Mouse (Mus musculus) urinary bladder, postnatal 25 days (tissue): ENCODE measurements around the gene Mettl26.

ENCODE experiments used
- DNase-seq: peaks from one replicate; pipeline ENCODE4 v3.0.0; 2022; ENCODE audit warnings: low spot score

Gene Mettl26

DNA sequence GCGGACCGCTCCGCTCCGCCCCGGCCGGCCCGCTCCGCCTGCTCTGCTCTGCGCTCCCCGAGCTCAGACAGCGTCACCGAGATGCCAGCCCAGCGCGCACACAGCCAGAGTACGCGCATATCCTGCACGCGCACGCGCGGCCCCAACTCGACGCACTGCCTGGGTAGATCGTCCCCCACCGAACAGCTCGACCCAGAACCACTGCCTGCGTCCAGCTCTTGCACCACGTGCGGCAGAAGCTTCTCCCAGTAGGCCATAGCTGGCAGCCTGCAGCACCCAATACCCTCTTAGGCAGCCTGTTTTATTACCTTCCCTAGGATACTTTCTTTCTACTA, 37.8 kb upstream of the Mettl26 start, which contains the start of gene Rhbdl1:
TSS of gene Rhbdl1 (minus strand) at position 220 of the 335 bp plus-strand sequence.
- DNase-seq: peak; percentile 61

DNA sequence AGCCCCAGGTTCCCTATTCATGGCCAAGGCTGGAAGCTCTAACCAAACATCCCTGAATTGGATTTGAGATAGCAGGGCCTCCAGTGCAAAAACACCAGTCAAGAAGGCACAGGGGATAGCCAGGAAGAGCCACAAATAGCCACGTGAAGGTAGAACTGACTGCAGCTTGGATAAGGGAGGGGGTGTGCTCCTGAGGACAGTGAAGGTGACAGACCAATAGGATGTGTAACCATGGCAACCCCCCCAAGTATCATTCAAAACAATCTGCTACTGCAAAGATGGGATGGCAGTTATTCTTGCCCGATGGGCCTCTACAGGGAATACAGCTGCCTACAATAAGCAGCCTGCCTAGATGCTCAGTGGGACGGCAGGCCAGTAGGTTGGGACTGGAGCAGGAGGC, 37.3 kb upstream of the Mettl26 start:
- no peak for DNase-seq

DNA sequence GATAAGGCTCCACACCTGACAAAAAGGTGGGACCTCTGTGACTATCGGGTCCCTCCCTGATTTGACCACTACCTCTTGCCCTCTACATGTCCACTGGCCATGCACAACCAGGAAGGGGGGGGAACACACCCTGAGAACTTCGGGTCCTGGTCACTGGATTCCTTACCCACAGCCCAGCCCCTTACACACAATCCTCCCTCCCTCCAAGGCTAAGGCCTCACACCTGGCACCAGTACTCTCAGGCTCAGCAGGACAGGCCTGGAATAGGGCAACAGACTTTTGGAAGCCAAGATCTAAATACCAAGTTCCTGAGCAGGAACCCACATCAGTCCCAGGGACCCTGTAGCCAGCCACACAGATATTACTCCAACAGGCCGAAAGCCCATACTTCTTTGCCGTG, 36.0 kb upstream of the Mettl26 start:
- no peak for DNase-seq

DNA sequence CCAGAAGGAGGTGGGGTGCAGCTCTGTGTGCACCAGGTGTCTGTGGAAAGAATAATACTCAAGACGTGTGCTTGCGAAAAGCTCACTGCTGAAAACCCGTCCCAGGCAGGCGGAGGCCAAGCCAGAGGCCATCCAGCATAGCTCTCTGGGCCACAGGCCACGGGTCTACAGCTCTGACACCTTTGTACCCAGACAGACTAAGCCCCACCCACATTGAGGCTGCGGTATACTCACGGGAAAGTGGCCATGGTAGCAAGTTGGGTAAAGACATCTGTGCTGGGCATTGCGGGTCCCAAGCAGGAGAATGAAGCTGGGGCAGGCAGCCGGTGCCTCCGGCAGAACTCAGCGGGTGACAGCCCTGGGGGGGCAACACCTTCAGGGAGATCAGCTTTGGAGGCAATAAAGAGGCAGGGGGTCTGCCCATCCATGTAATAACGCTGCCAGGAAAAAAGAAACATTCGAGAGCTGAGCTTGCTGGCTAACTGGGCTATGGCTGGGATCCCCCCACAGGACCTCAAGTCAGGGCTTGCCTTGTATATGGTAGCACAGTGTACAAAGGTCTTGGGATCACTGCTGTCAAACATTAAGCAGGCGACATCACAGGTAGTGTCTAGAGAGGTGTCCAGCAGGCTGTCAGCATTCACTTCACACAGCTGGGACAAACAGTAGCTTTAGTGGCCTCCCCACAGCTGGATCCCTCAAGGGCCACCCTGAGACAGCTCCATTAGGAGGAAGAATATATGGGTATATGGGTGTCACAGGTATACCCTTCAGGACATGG, 35.2 kb upstream of the Mettl26 start:
- no peak for DNase-seq

DNA sequence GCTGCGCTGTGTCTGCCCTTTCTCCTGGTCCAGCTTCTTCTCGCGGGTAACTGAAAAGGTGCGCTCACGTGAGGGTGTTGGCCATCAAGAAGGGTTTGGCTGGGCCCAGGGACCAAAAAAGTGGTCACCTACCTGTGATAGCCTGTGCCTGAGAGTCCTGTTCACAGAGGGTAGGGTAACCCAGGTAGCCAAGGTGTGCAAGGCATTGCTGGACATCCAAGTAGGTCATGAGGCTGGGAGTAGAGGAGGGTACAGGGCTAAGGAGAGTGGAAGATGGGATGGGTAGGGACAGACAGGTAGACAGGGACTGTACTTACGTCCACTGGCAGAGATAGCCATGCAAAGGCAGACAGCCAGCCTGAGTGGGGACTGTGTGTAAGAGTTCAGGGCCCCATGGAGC, 34.4 kb upstream of the Mettl26 start:
- DNase-seq: no peak

DNA sequence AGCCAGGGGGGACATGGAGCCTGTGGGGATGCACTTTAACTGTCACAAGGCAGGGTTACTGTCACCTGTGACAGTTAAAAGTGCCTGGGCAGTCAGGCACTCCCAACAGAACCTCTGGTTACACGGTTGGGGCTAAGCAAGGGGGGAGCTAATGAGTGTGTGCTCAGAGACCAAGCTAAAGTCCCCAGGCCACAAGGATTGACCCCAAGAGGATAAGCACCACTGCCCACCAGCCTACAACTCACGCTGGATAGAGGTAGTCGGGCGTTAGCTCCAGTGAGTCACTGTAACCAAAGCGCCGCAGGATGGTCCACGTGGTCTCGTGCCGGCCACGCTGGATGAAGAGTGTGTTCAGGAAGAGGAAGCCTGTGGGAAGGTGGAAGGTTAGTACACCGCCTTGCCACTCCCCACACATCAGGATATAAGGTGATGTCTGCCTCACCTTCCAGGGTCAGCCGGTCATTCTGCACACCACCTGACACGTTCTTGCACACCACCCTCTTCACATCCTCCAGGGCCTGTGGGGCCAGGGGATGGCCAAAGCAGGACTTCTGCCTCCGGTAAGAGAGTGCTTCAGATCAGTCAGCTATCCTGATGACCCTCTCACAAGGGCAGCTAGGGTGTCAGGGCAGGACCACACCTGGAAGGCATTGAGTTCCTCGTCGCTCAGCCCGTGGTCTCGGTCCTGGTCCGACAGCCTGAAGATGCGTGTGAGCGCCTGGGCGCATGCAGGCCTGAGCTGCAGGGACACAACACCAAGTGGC, 33.6 kb upstream of the Mettl26 start, which contains the start of gene Gm20683:
TSS of gene Gm20683 (minus strand) at position 647 of the 764 bp plus-strand sequence.
- DNase-seq: no peak

DNA sequence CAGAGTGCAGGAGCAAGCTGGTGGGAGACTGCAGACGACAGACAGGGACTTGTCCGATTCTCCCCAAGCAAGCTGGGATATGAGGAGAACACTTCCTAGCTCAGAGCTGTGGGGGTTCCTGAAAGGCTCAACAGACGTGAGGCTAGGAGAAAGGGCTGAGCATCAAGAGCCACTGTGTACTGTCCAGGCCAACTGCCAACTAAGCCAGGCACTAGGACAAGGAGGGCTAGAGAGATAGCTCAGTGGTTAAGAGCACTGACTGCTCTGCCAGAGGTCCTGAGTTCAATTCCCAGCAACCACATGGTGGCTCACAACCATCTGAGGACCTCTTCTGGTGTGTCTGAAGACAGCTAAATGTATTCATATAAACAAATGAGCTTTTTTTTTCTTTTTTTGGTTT, 32.4 kb upstream of the Mettl26 start:
- DNase-seq: no peak

DNA sequence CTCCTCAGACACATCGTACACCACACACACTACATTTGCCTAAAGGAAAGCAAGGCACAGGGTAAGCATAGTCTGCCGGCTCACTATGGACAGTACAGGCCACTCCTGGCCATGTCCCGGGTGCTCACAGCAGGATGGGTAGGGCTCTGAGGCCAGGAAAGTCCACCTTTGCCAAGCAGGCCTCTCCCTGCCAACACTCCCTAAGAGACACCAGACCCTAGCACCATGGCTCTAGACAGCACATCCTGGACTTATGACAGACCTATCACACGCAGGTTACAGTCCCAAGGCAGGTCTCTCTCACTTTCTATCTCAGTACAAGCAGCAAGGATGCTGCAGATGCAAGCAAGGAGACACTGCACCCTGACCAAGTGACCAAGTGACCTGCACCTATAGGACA, 31.8 kb upstream of the Mettl26 start:
- DNase-seq: no peak

DNA sequence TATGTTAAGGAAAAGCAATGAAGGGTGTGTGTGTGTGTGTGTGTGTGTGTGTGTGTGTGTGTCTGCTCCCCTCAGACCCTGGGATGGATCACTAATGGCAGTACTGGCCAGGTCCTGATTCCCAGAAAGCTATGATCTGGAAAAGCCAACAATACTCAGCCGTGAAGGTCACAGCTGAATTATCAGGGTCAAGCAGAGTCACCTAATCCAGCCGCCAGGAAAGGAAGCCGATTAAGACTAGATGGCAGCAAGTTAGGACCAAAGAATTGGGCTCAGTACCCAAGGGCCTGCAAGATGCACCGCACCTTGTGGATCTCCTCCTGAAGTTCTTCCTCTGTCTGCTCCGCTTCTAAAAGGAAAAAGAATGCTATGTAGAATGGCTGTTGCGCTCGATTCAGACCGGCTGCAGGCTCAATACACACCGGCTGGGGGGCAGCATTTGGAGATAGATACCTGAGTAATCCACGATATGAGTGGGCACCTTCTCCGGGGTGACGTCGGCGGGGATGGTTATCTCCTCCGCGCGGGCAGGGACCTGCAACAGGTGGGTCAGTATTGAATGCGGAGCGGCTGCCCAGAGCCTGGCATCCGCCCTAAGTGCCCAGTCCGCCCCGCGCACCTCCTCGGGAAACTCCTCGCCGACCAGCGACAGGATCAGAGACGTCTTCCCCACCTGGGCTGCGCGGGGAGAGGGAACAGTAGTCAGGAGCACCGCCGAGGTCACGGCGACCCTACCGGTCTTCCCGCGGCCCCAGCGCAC, 31.1 kb upstream of the Mettl26 start:
- DNase-seq: no peak

DNA sequence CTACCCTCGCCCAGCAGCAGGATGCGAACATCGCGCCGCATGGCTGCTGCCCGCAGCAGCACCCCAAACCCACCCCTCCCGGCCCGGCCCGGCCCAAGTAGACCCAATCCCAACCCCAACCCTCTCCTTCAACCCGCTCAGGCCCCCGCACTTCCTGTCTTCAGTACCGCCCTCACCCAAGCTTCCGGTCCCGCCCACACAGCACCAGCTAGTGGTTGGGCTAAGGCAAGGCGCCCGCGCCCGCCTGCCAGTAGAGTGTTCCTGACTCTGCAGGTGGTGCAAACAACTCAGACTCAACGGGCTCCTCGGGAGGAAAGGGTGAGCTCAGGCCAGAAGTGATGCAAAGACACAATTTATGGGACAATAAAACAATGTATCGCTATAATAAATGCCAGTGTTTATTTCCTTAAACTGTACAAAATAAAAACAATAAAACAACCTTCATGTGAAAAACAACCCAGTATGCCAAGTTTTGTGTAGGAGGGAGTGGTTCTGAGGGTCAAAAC, 30.4 kb upstream of the Mettl26 start, which contains the start of gene Rhot2:
TSS of gene Rhot2 (minus strand) at position 456 of the 506 bp plus-strand sequence.
- DNase-seq: peak; percentile 92

DNA sequence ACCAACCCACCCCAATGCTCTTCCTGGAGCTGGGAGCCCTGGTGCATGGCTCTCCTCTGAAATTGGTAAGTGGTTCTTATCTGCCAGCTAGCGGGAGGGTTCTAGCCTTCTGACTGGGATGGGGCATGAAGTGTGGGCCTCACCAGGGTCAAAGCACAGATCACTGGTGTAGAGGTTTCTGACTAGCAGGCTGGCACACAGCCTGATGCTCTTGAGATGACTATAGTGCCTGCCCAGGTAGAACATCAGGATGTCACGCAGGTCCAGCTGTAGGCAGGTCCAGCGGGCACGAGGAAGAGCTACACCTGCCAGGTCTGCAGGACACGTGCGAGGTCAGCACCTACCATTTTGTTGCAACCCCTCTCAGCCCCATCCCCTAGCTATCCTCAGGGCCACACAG, 14.6 kb upstream of the Mettl26 start:
- DNase-seq: no peak

DNA sequence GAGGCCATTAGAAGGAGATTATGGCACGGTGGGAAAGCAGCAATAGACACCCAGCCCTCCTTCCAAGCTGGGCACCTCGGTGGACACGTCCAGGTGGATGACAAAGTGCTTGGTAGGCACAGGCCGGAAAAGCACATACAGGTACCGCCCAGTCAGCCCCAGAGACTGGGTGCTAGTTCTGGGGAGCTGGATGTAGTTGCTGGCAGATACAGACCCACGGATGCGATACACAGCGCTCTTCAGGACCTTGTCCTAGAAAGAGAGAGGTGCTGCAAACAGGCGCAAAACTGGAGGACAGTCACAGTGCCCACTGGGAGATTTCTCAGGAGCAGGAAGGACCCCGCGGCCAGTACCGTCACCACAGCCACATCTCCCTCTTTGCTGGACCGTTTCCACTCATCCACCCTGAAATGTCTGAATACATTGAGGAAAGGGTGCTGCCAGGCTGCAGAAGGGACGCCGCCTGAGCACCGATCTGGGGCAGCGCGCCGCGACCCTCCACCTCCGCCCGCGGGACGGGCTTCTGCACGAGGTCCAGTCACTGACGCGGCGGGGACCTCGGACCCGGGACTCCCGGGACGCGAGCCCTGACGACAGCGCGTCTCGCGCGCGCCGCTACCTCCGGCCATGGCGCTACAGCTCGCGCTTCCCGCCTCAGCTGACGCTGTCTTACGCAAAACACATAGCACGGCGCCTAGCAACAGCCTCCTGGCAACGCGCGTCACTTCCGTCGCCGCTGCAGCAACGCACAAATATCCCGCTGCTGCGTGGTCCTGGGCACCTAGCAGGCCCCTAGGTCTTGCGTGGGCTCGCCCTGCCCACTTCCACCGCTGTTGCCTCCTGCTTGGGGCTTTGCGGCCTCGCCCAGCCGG, 13.8 kb upstream of the Mettl26 start, which contains the start of gene Wdr90:
TSS of gene Wdr90 (minus strand) at position 670 of the 872 bp plus-strand sequence.
- peak; percentile 87 for DNase-seq

DNA sequence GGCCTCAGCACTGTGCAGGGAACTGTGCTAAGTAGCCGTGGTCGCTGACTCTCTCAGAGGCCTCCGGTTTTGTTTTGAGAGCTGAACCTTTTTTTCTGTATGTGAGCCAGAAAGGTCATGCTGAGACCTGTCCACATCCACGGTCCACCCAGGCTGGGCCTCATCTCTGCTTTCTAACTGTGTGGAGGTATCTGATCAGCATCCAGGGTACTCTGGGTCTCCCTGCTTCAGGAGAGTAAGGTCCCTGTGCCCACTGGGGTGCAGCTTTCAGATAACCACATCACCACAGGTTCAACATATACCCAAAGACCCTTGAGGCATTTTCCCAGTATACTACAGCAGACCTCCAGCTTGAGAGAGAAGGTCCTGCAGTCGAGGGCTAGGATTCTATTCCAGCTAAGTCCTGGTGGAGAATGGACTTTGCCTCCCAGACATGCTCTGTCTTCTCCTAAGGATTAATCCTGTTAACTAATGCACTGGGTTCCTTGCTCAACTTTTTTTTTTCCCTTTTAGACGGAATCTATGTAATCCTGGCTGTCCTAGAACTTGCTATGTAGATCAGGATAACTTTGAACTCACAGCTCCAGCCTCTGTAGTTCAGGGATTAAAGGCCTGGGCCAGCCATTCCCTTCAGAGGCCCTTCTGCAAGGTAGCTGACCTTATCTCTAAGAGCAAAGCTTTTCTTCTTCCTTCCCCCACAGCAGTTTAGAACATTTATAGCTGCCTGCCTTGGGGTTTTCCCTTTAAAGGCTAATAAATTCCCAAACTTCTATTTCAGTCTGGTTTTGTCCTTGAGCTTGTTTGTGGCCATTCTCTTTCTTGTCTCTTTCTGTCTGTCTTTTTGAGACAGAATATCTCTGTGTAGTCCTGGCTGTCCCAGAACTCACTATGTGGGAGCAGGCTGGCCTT, 12.9 kb upstream of the Mettl26 start:
- no peak for DNase-seq

DNA sequence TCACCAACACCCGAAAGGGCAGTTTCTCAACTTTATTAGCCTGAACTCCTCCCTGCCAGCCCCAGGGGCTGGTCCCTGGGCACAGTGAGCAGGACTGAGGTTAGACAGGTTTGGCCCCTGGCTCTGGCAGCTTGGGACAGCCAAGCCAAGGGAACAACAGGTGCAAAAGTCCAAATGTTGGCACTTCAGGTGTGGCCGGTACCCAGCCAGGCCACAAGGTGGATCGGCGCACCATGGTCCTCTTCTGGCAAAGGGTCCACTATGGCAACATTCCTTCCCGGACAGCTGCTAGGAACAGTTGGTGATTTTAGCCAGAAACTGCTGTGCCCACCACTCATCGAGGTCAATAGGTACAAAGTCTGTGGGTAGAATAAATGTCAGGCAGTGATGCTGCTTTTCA, 11.2 kb upstream of the Mettl26 start:
- no peak for DNase-seq

DNA sequence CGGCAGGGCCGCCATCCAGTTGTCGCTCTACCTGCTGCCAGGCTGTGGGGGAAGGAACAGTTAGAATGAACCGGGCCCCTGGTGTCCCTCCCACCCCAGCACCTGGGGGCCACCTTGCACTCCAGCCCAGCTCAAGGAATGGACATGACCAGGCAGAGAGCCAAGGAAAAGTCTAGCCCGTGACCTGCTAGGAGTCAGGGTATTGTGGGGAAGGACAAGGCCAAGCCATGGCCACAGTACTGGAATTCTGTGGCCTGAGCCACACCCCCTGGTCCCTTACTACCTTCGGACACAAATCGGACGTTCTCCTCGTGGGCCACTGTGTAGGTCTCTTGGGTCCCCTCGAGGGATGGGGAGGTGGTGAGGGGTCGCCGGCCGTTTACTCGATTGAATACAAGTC, 10.6 kb upstream of the Mettl26 start:
- no peak for DNase-seq

DNA sequence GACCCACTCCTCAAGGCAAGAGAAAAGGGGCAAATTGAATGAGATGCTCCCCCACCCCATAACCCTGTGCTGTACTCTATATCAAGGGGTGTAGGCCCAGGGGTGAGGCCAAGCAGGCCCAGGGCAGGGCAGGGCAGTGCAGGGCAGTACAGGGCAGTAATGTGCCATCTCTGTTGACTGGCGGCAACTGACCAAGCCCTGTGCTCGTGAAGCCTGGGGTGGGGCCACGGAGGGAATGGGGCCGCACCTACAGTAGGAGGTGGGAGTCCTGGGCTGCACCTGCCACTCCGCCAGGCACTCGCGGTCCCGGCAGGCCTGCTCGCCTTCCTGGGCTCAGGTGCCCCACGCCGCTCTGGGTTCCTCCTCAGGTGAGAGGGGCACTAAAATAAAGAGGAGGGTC, 9.6 kb upstream of the Mettl26 start:
- DNase-seq: no peak

DNA sequence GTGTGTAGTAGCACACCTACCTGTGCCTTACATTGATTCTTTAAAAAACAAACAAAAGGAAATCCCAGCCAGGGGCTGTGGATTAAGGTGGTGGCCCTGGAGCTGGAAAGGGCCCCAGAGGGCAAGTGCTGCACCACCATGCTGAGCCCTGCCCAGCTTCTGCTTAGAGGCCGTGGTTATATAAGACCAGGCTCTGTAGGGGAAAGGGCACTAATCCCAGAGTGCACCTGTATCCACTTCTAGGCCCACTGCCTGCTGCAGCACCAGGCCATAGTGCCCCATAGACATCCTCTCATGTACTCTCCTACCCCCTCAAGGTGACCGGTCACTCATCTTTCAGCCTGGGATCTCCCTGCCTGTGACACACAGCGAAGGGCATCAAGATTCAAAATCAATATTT, 8.7 kb upstream of the Mettl26 start:
- DNase-seq: no peak

DNA sequence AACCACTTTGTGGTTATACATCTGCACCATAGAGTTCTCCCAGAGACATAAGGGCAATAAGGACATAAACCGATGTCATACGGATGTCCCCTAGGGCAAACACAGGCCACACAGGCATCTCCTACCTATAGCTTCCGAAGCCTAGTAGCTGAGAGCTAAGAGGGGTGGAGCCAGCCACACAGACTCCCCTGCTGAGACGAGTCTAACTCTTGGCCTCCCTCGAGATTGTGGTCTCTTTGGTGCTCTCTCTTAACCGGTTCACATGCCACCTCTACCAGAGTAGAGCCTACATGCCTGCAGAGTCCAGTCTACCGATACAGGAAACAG, 7.4 kb upstream of the Mettl26 start:
- DNase-seq: no peak

DNA sequence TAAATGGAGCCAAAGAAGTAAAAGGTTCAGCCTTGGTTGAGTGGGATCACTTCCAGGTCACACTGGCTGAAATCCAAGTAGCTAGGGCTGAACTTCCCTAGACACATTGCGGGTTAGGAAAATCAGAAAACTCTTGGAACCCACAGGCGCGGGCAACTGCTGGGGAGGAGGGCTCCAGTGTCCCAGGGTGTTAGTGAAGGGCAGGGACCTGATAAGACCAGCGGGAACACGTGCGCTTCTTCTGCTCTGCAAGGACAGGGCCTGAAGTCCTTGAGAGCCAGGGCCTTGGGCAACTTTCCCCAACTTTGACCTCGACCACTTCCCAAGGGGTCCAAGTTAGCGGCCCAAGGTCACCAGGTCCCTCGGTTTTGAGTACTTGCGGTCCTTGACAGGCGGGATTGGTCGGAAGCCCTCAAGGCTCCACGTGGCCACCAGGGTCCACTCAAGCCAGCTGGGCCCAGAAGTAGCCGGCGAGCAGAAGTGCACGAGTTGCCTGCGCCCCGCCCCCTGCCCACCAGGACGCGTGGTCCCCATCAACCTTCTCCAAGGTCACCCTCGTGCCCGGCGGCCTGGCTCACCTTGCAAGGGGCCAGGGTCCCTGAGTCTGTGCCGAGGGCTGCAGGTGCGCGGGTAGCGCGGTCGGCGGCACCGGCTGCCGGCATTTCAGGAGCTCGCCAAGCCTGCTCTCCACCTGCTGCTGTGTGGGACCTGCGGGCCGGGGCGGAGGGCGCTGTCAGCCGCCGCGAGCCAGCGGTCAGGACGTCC, 6.9 kb upstream of the Mettl26 start:
- DNase-seq: peak; percentile 37
